Mouse (Mus musculus) midbrain, embryonic 11.5 days (tissue): ENCODE measurements around the gene Wdr81. TPM values are rescaled to one million over a fixed set of nuclear protein-coding genes. Genes with fewer than 3 reads are reported as not detected.

ENCODE experiments used
- ATAC-seq: fragments of 200-750 bp; cut with Nextera tagmentation; 2 replicates; pipeline ENCODE4 v1.8.0; 2017; ENCODE audit warnings: moderate TSS enrichment, moderate library complexity; ENCODE audit not compliant: low FRiP score
- DNase-seq: peaks from one replicate; pipeline ENCODE4 v3.0.0; 2015; ENCODE audit warnings: low spot score; ENCODE audit errors: missing footprints
- H3K27ac ChIP-seq: fragments of 300-500 bp; sonication (generic); 2 replicates; pipeline ENCODE4 v1.5.1; 2014; ENCODE audit warnings: low read depth, low read length
- H3K27me3 ChIP-seq: fragments of 300-500 bp; sonication (generic); 2 replicates; pipeline ENCODE4 v1.6.1; 2014; ENCODE audit warnings: mild to moderate bottlenecking, low read length, moderate library complexity, mixed read lengths; ENCODE audit not compliant: control insufficient read depth, insufficient read depth
- H3K36me3 ChIP-seq: fragments of 300-500 bp; sonication (generic); 2 replicates; pipeline ENCODE4 v1.6.1; 2014; ENCODE audit warnings: mild to moderate bottlenecking, low read length, moderate library complexity, mixed read lengths; ENCODE audit not compliant: control insufficient read depth, insufficient read depth
- H3K4me1 ChIP-seq: fragments of 300-500 bp; sonication (generic); 2 replicates; pipeline ENCODE4 v1.6.1; 2014; ENCODE audit warnings: low read length; ENCODE audit not compliant: control insufficient read depth, insufficient read depth
- H3K4me2 ChIP-seq: fragments of 300-500 bp; sonication (generic); 2 replicates; pipeline ENCODE4 v1.6.1; 2014; ENCODE audit warnings: mild to moderate bottlenecking, moderate library complexity
- H3K4me3 ChIP-seq: fragments of 300-500 bp; sonication (generic); 2 replicates; pipeline ENCODE4 v1.5.1; 2014; ENCODE audit warnings: low read depth, low read length
- H3K9ac ChIP-seq: fragments of 300-500 bp; sonication (generic); 2 replicates; pipeline ENCODE4 v1.6.1; 2014; ENCODE audit warnings: low read length
- H3K9me3 ChIP-seq: fragments of 300-500 bp; sonication (generic); 2 replicates; pipeline ENCODE4 v1.6.1; 2016; ENCODE audit warnings: low read length; ENCODE audit not compliant: control insufficient read depth
- WGBS: fragments of 180-500 bp; shearing (Covaris S2); extraction: QIAGEN DNeasy Blood & Tissue Kit; methylation state at CpG from one replicate; pipeline ENCODE4 v1.1.7; 2014; 5-methylcytosine and 5-hydroxymethylcytosine counted together
- polyA plus RNA-seq: library from polyadenylated mRNA; unstranded; fragments of >200 nt; fragmentation: Nextera tagmentation; extraction: Ambion mirVana; gene quantifications from 2 replicates; pipeline ENCODE4 v1.2.1, GENCODE M21; 2014

The Wdr81 gene
- polyA plus RNA-seq, 1 experiment from 2014 or later, result 3.9 TPM

GRCm38 (mm10) chr11:75443711-75444110 lies 10.8 kb downstream of the Wdr81 start:
- Histone ChIP-seq H3K4me3 (no peak overlapping the region), H3K27ac (no peak overlapping the region), H3K4me1 (no peaks in the 10 kb centered on the region), H3K9me3 (no peaks in the 10 kb centered on the region), H3K9ac (no peak overlapping the region; the same call in 1 of the 2 replicates), H3K4me2 (no peak overlapping the region), H3K27me3 (no peaks in the 10 kb centered on the region), H3K36me3 (no peaks in the 10 kb centered on the region)
- WGBS, result 46% methylated on average over 8 of the region's 8 CpGs
- DNase-seq (no peak), ATAC-seq (no peak)

- ATAC-seq, result no peak
- Histone ChIP-seq H3K9me3 (no peaks in the 10 kb centered on the region), H3K27ac (no peak overlapping the region), H3K9ac (no peak overlapping the region), H3K36me3 (no peaks in the 10 kb centered on the region), H3K4me1 (no peaks in the 10 kb centered on the region), H3K4me3 (no peak overlapping the region), H3K27me3 (no peaks in the 10 kb centered on the region), H3K4me2 (no peak overlapping the region)
- 86% methylated on average over 16 of the region's 16 CpGs for WGBS
- peak; percentile 65 for DNase-seq
Measured at GRCm38 (mm10) chr11:75441601-75442000, 12.9 kb downstream of the Wdr81 start.

GRCm38 (mm10) chr11:75441034-75441433 lies 13.5 kb downstream of the Wdr81 start:
- Histone ChIP-seq H3K27me3 (no peaks in the 10 kb centered on the region), H3K4me2 (no peak overlapping the region), H3K4me3 (no peak overlapping the region), H3K27ac (no peak overlapping the region), H3K9ac (no peak overlapping the region), H3K36me3 (no peaks in the 10 kb centered on the region), H3K9me3 (no peaks in the 10 kb centered on the region), H3K4me1 (no peaks in the 10 kb centered on the region)
- ATAC-seq, result no peak
- DNase-seq, result peak; percentile 17
- WGBS, result 90% methylated on average over 7 of the region's 7 CpGs

- Histone ChIP-seq H3K4me1 (no peaks in the 10 kb centered on the region), H3K9me3 (no peaks in the 10 kb centered on the region), H3K4me2 (no peak overlapping the region), H3K27me3 (no peaks in the 10 kb centered on the region), H3K27ac (no peak overlapping the region), H3K36me3 (no peaks in the 10 kb centered on the region), H3K9ac (no peak overlapping the region), H3K4me3 (no peak overlapping the region)
- DNase-seq (no peak), ATAC-seq (no peak)
- WGBS, result 95% methylated on average over 3 of the region's 3 CpGs
Measured at GRCm38 (mm10) chr11:75439951-75440350, 14.6 kb downstream of the Wdr81 start.

GRCm38 (mm10) chr11:75439363-75439762 lies 15.2 kb downstream of the Wdr81 start, which contains the start of gene Serpinf2:
Serpinf2 (minus strand) TSS chr11:75439591.
- no peak for ATAC-seq
- Histone ChIP-seq H3K27me3 (no peaks in the 10 kb centered on the region), H3K9ac (no peak within 1 kb of the TSS), H3K4me2 (no peak within 1 kb of the TSS), H3K9me3 (no peaks in the 10 kb centered on the region), H3K36me3 (no peaks in the 10 kb centered on the region), H3K27ac (no peak within 1 kb of the TSS), H3K4me1 (no peaks in the 10 kb centered on the region), H3K4me3 (no peak within 1 kb of the TSS)
- DNase-seq, result peak; percentile 10
- WGBS, result 89% methylated on average over 6 of the region's 6 CpGs

- peak; percentile 35 for DNase-seq
- H3K27me3 ChIP-seq, result no peaks in the 10 kb centered on the region
- H3K36me3 ChIP-seq, result no peaks in the 10 kb centered on the region
- H3K9me3 ChIP-seq, result no peaks in the 10 kb centered on the region
- H3K9ac ChIP-seq, result no peak overlapping the region
- ATAC-seq, result no peak
- no peak overlapping the region for H3K4me2 ChIP-seq
- H3K4me1 ChIP-seq, result no peaks in the 10 kb centered on the region
- WGBS, result 88% methylated on average over 3 of the region's 3 CpGs
- H3K27ac ChIP-seq, result no peak overlapping the region
- no peak overlapping the region for H3K4me3 ChIP-seq
Measured at GRCm38 (mm10) chr11:75438804-75439203, 15.7 kb downstream of the Wdr81 start.

- H3K9me3 ChIP-seq, result no peaks in the 10 kb centered on the region
- no peak overlapping the region for H3K27ac ChIP-seq
- 81% methylated on average over 12 of the region's 13 CpGs for WGBS
- no peak overlapping the region for H3K4me2 ChIP-seq
- no peaks in the 10 kb centered on the region for H3K36me3 ChIP-seq
- H3K4me1 ChIP-seq, result no peaks in the 10 kb centered on the region
- H3K4me3 ChIP-seq, result no peak overlapping the region
- DNase-seq (peak; percentile 35), ATAC-seq (no peak)
- H3K9ac ChIP-seq, result no peak overlapping the region
- no peaks in the 10 kb centered on the region for H3K27me3 ChIP-seq
Measured at GRCm38 (mm10) chr11:75438194-75438593, 16.3 kb downstream of the Wdr81 start.

- ATAC-seq, result no peak
- DNase-seq, result no peak
- Histone ChIP-seq H3K27me3 (no peaks in the 10 kb centered on the region), H3K9ac (no peak overlapping the region), H3K36me3 (no peaks in the 10 kb centered on the region), H3K4me3 (no peak overlapping the region), H3K4me1 (no peaks in the 10 kb centered on the region), H3K9me3 (no peaks in the 10 kb centered on the region), H3K4me2 (no peak overlapping the region), H3K27ac (no peak overlapping the region)
- WGBS, result 87% methylated on average over 5 of the region's 5 CpGs
Measured at GRCm38 (mm10) chr11:75434138-75434537, 20.4 kb downstream of the Wdr81 start.

GRCm38 (mm10) chr11:75431307-75431706 lies 23.2 kb downstream of the Wdr81 start:
- ATAC-seq, result no peak

More at GRCm38 (mm10) chr11:75431307-75431706, 23.2 kb downstream of the Wdr81 start:
- no peaks in the 10 kb centered on the region for H3K36me3 ChIP-seq
- H3K4me2 ChIP-seq, result no peak overlapping the region
- H3K27me3 ChIP-seq, result no peaks in the 10 kb centered on the region
- DNase-seq, result peak; percentile 8
- no peaks in the 10 kb centered on the region for H3K9me3 ChIP-seq
- H3K9ac ChIP-seq, result no peak overlapping the region
- 90% methylated on average over 11 of the region's 11 CpGs for WGBS
- H3K4me3 ChIP-seq, result no peak overlapping the region
- H3K4me1 ChIP-seq, result no peaks in the 10 kb centered on the region
- H3K27ac ChIP-seq, result no peak overlapping the region
